Mouse (Mus musculus) testis, adult 2 months (tissue): Measurements from ENCODE around the gene Olfr1012.

ENCODE experiments used
- CTCF ChIP-seq: fragments of 200-500 bp; IDR thresholded peaks from 2 replicates; pipeline ENCODE4 v1.5.1; 2012; ENCODE audit warnings: low read depth, mild to moderate bottlenecking, inconsistent platforms, low read length, moderate library complexity; ENCODE audit not compliant: control insufficient read depth, insufficient read depth, insufficient replicate concordance
- POLR2A ChIP-seq: fragments of 200-500 bp; IDR thresholded peaks from 2 replicates; pipeline ENCODE4 v1.6.1; 2012; ENCODE audit warnings: low read depth, mild to moderate bottlenecking, inconsistent platforms, low read length, moderate library complexity; ENCODE audit not compliant: control insufficient read depth

GRCm38 (mm10) chr2:85781717-85782116, 19.2 kb upstream of the Olfr1012 start, which contains the start of gene Olfr1015:
- TF ChIP-seq POLR2A = no peak
- no peak for TF ChIP-seq CTCF
